Mouse (Mus musculus) limb, embryonic 15.5 days (tissue): Measurements from ENCODE around the gene Actl7b. TPM values are rescaled to one million over a fixed set of nuclear protein-coding genes. Genes with fewer than 3 reads are reported as not detected.

Experiments used
- ATAC-seq: fragments of 200-750 bp; cut with Nextera tagmentation; 2 replicates; pipeline ENCODE4 v1.8.0; 2017; ENCODE audit warnings: low read depth, moderate TSS enrichment; ENCODE audit not compliant: insufficient number of reproducible peaks, low FRiP score, low TSS enrichment
- H3K27ac ChIP-seq: fragments of 300-500 bp; sonication (generic); 2 replicates; pipeline ENCODE4 v1.5.1; 2015; ENCODE audit warnings: moderate library complexity, mild to moderate bottlenecking, inconsistent platforms
- H3K27me3 ChIP-seq: fragments of 300-500 bp; sonication (generic); 2 replicates; pipeline ENCODE4 v1.6.1; 2015; ENCODE audit warnings: inconsistent platforms
- H3K36me3 ChIP-seq: fragments of 300-500 bp; sonication (generic); 2 replicates; pipeline ENCODE4 v1.6.1; 2015; ENCODE audit warnings: inconsistent platforms
- H3K4me1 ChIP-seq: fragments of 300-500 bp; sonication (generic); 2 replicates; pipeline ENCODE4 v1.6.1; 2015; ENCODE audit warnings: inconsistent platforms
- H3K4me2 ChIP-seq: fragments of 300-500 bp; sonication (generic); 2 replicates; pipeline ENCODE4 v1.6.1; 2015; ENCODE audit warnings: mild to moderate bottlenecking, inconsistent platforms
- H3K4me3 ChIP-seq: fragments of 300-500 bp; sonication (generic); 2 replicates; pipeline ENCODE4 v1.5.1; 2015; ENCODE audit warnings: mild to moderate bottlenecking, inconsistent platforms
- H3K9ac ChIP-seq: fragments of 300-500 bp; sonication (generic); 2 replicates; pipeline ENCODE4 v1.6.1; 2015; ENCODE audit warnings: inconsistent platforms
- H3K9me3 ChIP-seq: fragments of 300-500 bp; sonication (generic); 2 replicates; pipeline ENCODE4 v1.6.1; 2016; ENCODE audit warnings: inconsistent platforms
- WGBS: fragments of 180-500 bp; shearing (Covaris S2); methylation state at CpG from one replicate; pipeline ENCODE4 v1.1.7; 2015; 5-methylcytosine and 5-hydroxymethylcytosine counted together
- polyA plus RNA-seq: library from polyadenylated mRNA; unstranded; fragments of >200 nt; fragmentation: Nextera tagmentation; extraction: Ambion mirVana; gene quantifications from 2 replicates; pipeline ENCODE4 v1.2.1, GENCODE M21; 2015

Actl7b gene
- polyA plus RNA-seq, 1 experiment from 2014 or later, result not detected

- Histone ChIP-seq H3K27me3 (no peaks in the 10 kb centered on the region), H3K27ac (no peak within 1 kb of the TSS), H3K4me2 (no peak within 1 kb of the TSS), H3K4me1 (no peaks in the 10 kb centered on the region), H3K9ac (no peak within 1 kb of the TSS), H3K9me3 (no peaks in the 10 kb centered on the region), H3K36me3 (peaks cover 13% of the 10 kb centered on the region; the same call in 1 of the 2 replicates), H3K4me3 (no peak within 1 kb of the TSS)
- 87% methylated on average over 18 of the region's 18 CpGs for WGBS
- no peak for ATAC-seq
Observed at GRCm38 (mm10) chr4:56740020-56740485, 1.2 kb downstream of the Actl7b start, which contains the start of gene Gm26657. Gm26657 (plus strand) TSS chr4:56740070.

GRCm38 (mm10) chr4:56725839-56726238 is 15.4 kb downstream of the Actl7b start:
- no peaks in the 10 kb centered on the region for H3K36me3 ChIP-seq
- H3K9me3 ChIP-seq, result no peaks in the 10 kb centered on the region
- 54% methylated on average over 8 of the region's 8 CpGs for WGBS
- no peak overlapping the region for H3K4me3 ChIP-seq
- no peaks in the 10 kb centered on the region for H3K4me1 ChIP-seq
- no peak overlapping the region for H3K9ac ChIP-seq
- H3K4me2 ChIP-seq, result no peak overlapping the region
- no peak overlapping the region for H3K27ac ChIP-seq
- H3K27me3 ChIP-seq, result no peaks in the 10 kb centered on the region
- ATAC-seq, result no peak

- Histone ChIP-seq H3K9me3 (no peaks in the 10 kb centered on the region), H3K4me2 (no peak overlapping the region), H3K9ac (no peak overlapping the region), H3K4me1 (peaks cover 8% of the 10 kb centered on the region; the same call in 1 of the 2 replicates), H3K27ac (no peak overlapping the region), H3K36me3 (no peaks in the 10 kb centered on the region), H3K27me3 (no peaks in the 10 kb centered on the region), H3K4me3 (no peak overlapping the region)
- no peak for ATAC-seq
- WGBS, result 91% methylated on average over 6 of the region's 6 CpGs
Observed at GRCm38 (mm10) chr4:56723237-56723636, 18.0 kb downstream of the Actl7b start.

GRCm38 (mm10) chr4:56722346-56722745 is 18.9 kb downstream of the Actl7b start:
- Histone ChIP-seq H3K4me3 (no peak overlapping the region), H3K27ac (no peak overlapping the region), H3K4me2 (no peak overlapping the region), H3K9ac (no peak overlapping the region), H3K27me3 (no peaks in the 10 kb centered on the region), H3K9me3 (no peaks in the 10 kb centered on the region), H3K36me3 (no peaks in the 10 kb centered on the region), H3K4me1 (peaks cover 8% of the 10 kb centered on the region; the same call in 1 of the 2 replicates)
- 69% methylated on average over 6 of the region's 6 CpGs for WGBS
- ATAC-seq, result no peak

GRCm38 (mm10) chr4:56721469-56721868 is 19.8 kb downstream of the Actl7b start:
- Histone ChIP-seq H3K9me3 (no peaks in the 10 kb centered on the region), H3K9ac (no peak overlapping the region), H3K4me1 (peaks cover 8% of the 10 kb centered on the region; the same call in 1 of the 2 replicates), H3K4me2 (no peak overlapping the region), H3K27ac (no peak overlapping the region), H3K27me3 (no peaks in the 10 kb centered on the region), H3K36me3 (no peaks in the 10 kb centered on the region), H3K4me3 (no peak overlapping the region)
- no peak for ATAC-seq
- WGBS, result 39% methylated on average over 3 of the region's 3 CpGs

GRCm38 (mm10) chr4:56720403-56720802 is 20.8 kb downstream of the Actl7b start:
- H3K27me3 ChIP-seq, result no peaks in the 10 kb centered on the region
- H3K27ac ChIP-seq, result no peak overlapping the region
- H3K9ac ChIP-seq, result no peak overlapping the region
- WGBS, result 80% methylated on average over 9 of the region's 9 CpGs
- no peak overlapping the region for H3K4me2 ChIP-seq
- H3K4me1 ChIP-seq, result peaks cover 8% of the 10 kb centered on the region; the same call in 1 of the 2 replicates
- H3K4me3 ChIP-seq, result no peak overlapping the region
- no peaks in the 10 kb centered on the region for H3K9me3 ChIP-seq
- no peak for ATAC-seq
- no peaks in the 10 kb centered on the region for H3K36me3 ChIP-seq

- no peak overlapping the region for H3K4me3 ChIP-seq
- peaks cover 8% of the 10 kb centered on the region; the same call in 1 of the 2 replicates for H3K4me1 ChIP-seq
- WGBS, result 46% methylated on average over 9 of the region's 9 CpGs
- H3K9me3 ChIP-seq, result no peaks in the 10 kb centered on the region
- no peak for ATAC-seq
- H3K4me2 ChIP-seq, result no peak overlapping the region
- H3K27ac ChIP-seq, result no peak overlapping the region
- H3K27me3 ChIP-seq, result no peaks in the 10 kb centered on the region
- no peaks in the 10 kb centered on the region for H3K36me3 ChIP-seq
- no peak overlapping the region for H3K9ac ChIP-seq
Observed at GRCm38 (mm10) chr4:56719456-56719855, 21.8 kb downstream of the Actl7b start.

- no peak overlapping the region for H3K9ac ChIP-seq
- H3K36me3 ChIP-seq, result no peaks in the 10 kb centered on the region
- no peak for ATAC-seq
- peaks cover 8% of the 10 kb centered on the region; the same call in 1 of the 2 replicates for H3K4me1 ChIP-seq
- no peaks in the 10 kb centered on the region for H3K9me3 ChIP-seq
- 44% methylated on average over 12 of the region's 12 CpGs for WGBS
- no peak overlapping the region for H3K4me3 ChIP-seq
- no peaks in the 10 kb centered on the region for H3K27me3 ChIP-seq
- H3K4me2 ChIP-seq, result no peak overlapping the region
- H3K27ac ChIP-seq, result no peak overlapping the region
Observed at GRCm38 (mm10) chr4:56718573-56719442, 22.4 kb downstream of the Actl7b start.

GRCm38 (mm10) chr4:56717932-56718331 is 23.3 kb downstream of the Actl7b start:
- 72% methylated on average over 3 of the region's 3 CpGs for WGBS
- ATAC-seq, result no peak
- no peak overlapping the region for H3K4me2 ChIP-seq
- no peak overlapping the region for H3K4me3 ChIP-seq
- no peak overlapping the region for H3K27ac ChIP-seq
- H3K9ac ChIP-seq, result no peak overlapping the region
- H3K36me3 ChIP-seq, result no peaks in the 10 kb centered on the region
- no peaks in the 10 kb centered on the region for H3K27me3 ChIP-seq
- H3K9me3 ChIP-seq, result no peaks in the 10 kb centered on the region
- peaks cover 8% of the 10 kb centered on the region; the same call in 1 of the 2 replicates for H3K4me1 ChIP-seq

GRCm38 (mm10) chr4:56716801-56717200 is 24.4 kb downstream of the Actl7b start:
- H3K4me1 ChIP-seq, result peaks cover 8% of the 10 kb centered on the region; the same call in 1 of the 2 replicates
- H3K27ac ChIP-seq, result no peak overlapping the region
- no peak overlapping the region for H3K4me3 ChIP-seq
- no peaks in the 10 kb centered on the region for H3K9me3 ChIP-seq
- H3K36me3 ChIP-seq, result no peaks in the 10 kb centered on the region
- H3K4me2 ChIP-seq, result no peak overlapping the region
- WGBS, result 60% methylated on average over 5 of the region's 5 CpGs
- H3K27me3 ChIP-seq, result no peaks in the 10 kb centered on the region
- no peak for ATAC-seq
- H3K9ac ChIP-seq, result no peak overlapping the region

- H3K4me1 ChIP-seq, result peaks cover 5% of the 10 kb centered on the region; the same call in 1 of the 2 replicates
- H3K9ac ChIP-seq, result no peak overlapping the region
- H3K36me3 ChIP-seq, result no peaks in the 10 kb centered on the region
- no peak overlapping the region for H3K27ac ChIP-seq
- no peaks in the 10 kb centered on the region for H3K27me3 ChIP-seq
- ATAC-seq, result no peak
- no peak overlapping the region for H3K4me2 ChIP-seq
- WGBS, result 84% methylated on average over 3 of the region's 3 CpGs
- H3K4me3 ChIP-seq, result no peak overlapping the region
- no peaks in the 10 kb centered on the region for H3K9me3 ChIP-seq
Observed at GRCm38 (mm10) chr4:56713155-56713554, 28.1 kb downstream of the Actl7b start.

GRCm38 (mm10) chr4:56702234-56702633 is 39.0 kb downstream of the Actl7b start:
- Histone ChIP-seq H3K9ac (no peak overlapping the region), H3K4me3 (no peak overlapping the region), H3K4me1 (no peaks in the 10 kb centered on the region), H3K27me3 (no peaks in the 10 kb centered on the region), H3K27ac (no peak overlapping the region), H3K4me2 (no peak overlapping the region), H3K9me3 (no peaks in the 10 kb centered on the region), H3K36me3 (no peaks in the 10 kb centered on the region)
- ATAC-seq, result no peak
- WGBS, result 36% methylated on average over 10 of the region's 10 CpGs
